Mouse (Mus musculus) liver, embryonic 15.5 days (tissue): ENCODE data around the gene Trappc10. TPM values are rescaled to one million over a fixed set of nuclear protein-coding genes. Genes with fewer than 3 reads are reported as not detected.
A peak's percentile ranks its signal among the peaks of the same experiment; 100 is the strongest.

Experiments
- ATAC-seq: fragments of 200-750 bp; cut with Nextera tagmentation; 2 replicates; pipeline ENCODE4 v1.8.0; 2017; ENCODE audit warnings: moderate number of reproducible peaks, mild to moderate bottlenecking, moderate library complexity; ENCODE audit not compliant: insufficient read depth
- H3K27ac ChIP-seq: fragments of 300-500 bp; sonication (generic); replicated peaks from 2 replicates; pipeline ENCODE4 v1.5.1; 2015; ENCODE audit warnings: mild to moderate bottlenecking, inconsistent platforms
- H3K27me3 ChIP-seq: fragments of 300-500 bp; sonication (generic); 2 replicates; pipeline ENCODE4 v1.6.1; 2015; ENCODE audit warnings: mild to moderate bottlenecking, inconsistent platforms
- H3K36me3 ChIP-seq: fragments of 300-500 bp; sonication (generic); replicated peaks from 2 replicates; pipeline ENCODE4 v1.6.1; 2015; ENCODE audit warnings: moderate library complexity, mild to moderate bottlenecking, inconsistent platforms
- H3K4me1 ChIP-seq: fragments of 300-500 bp; sonication (generic); replicated peaks from 2 replicates; pipeline ENCODE4 v1.6.1; 2015; ENCODE audit warnings: inconsistent platforms
- H3K4me2 ChIP-seq: fragments of 300-500 bp; sonication (generic); 2 replicates; pipeline ENCODE4 v1.6.1; 2015; ENCODE audit warnings: moderate library complexity, mild to moderate bottlenecking, inconsistent platforms
- H3K4me3 ChIP-seq: fragments of 300-500 bp; sonication (generic); replicated peaks from 2 replicates; pipeline ENCODE4 v1.5.1; 2015; ENCODE audit warnings: mild to moderate bottlenecking, inconsistent platforms
- H3K9ac ChIP-seq: fragments of 300-500 bp; sonication (generic); 2 replicates; pipeline ENCODE4 v1.6.1; 2015; ENCODE audit warnings: moderate library complexity, mild to moderate bottlenecking, inconsistent platforms
- H3K9me3 ChIP-seq: fragments of 300-500 bp; sonication (generic); replicated peaks from 2 replicates; pipeline ENCODE4 v1.6.1; 2016; ENCODE audit warnings: inconsistent platforms
- WGBS: fragments of 180-500 bp; shearing (Covaris S2); methylation state at CpG from one replicate; pipeline ENCODE4 v1.1.7; 2015; ENCODE audit warnings: mixed read lengths; ENCODE audit not compliant: insufficient replicate concordance; 5-methylcytosine and 5-hydroxymethylcytosine counted together
- polyA plus RNA-seq: library from polyadenylated mRNA; unstranded; fragments of >200 nt; fragmentation: Nextera tagmentation; extraction: Ambion mirVana; gene quantifications from 2 replicates; pipeline ENCODE4 v1.2.1, GENCODE M21; 2015

Gene Trappc10
- polyA plus RNA-seq: 15.7 and 15.9 TPM in 2 replicates

GRCm38 (mm10) chr10:78244438-78245224 lies at the start of gene Trappc10:
Gene Trappc10 (minus strand): TSS chr10:78244641.
- Histone ChIP-seq H3K36me3 (peaks cover 12% of the 10 kb centered on the region; the same call in 1 of the 2 replicates), H3K27ac (peak within 1 kb of the TSS; percentile 89), H3K4me2 (peak within 1 kb of the TSS; percentile 100), H3K4me1 (peaks cover 65% of the 10 kb centered on the region), H3K4me3 (peak within 1 kb of the TSS; percentile 85), H3K9ac (peak within 1 kb of the TSS; percentile 91), H3K27me3 (no peaks in the 10 kb centered on the region), H3K9me3 (no peaks in the 10 kb centered on the region)
- under 1% methylated on average over 74 of the region's 74 CpGs for WGBS
- peak; percentile 96 for ATAC-seq

GRCm38 (mm10) chr10:78293576-78293975 lies 49.1 kb upstream of the Trappc10 start:
- Histone ChIP-seq H3K4me2 (no peak overlapping the region), H3K27ac (no peak overlapping the region), H3K9ac (no peak overlapping the region), H3K9me3 (no peaks in the 10 kb centered on the region), H3K4me3 (no peak overlapping the region), H3K27me3 (no peaks in the 10 kb centered on the region), H3K4me1 (peaks cover 20% of the 10 kb centered on the region), H3K36me3 (no peaks in the 10 kb centered on the region)
- WGBS: 37% methylated on average over 1 of the region's 1 CpGs
- no peak for ATAC-seq

- no peak for ATAC-seq
Measured at GRCm38 (mm10) chr10:78292381-78292780, 47.9 kb upstream of the Trappc10 start.

GRCm38 (mm10) chr10:78290730-78291535 lies 46.5 kb upstream of the Trappc10 start:
- peaks cover 18% of the 10 kb centered on the region for H3K4me1 ChIP-seq
- no peaks in the 10 kb centered on the region for H3K9me3 ChIP-seq
- no peak overlapping the region for H3K4me2 ChIP-seq
- no peak overlapping the region for H3K27ac ChIP-seq
- no peak for ATAC-seq
- 65% methylated on average over 8 of the region's 8 CpGs for WGBS
- no peak overlapping the region for H3K9ac ChIP-seq
- H3K36me3 ChIP-seq: peaks cover 9% of the 10 kb centered on the region
- no peak overlapping the region for H3K4me3 ChIP-seq
- no peaks in the 10 kb centered on the region for H3K27me3 ChIP-seq

More at GRCm38 (mm10) chr10:78292381-78292780, 47.9 kb upstream of the Trappc10 start:
- no peak overlapping the region for H3K4me2 ChIP-seq
- no peaks in the 10 kb centered on the region for H3K27me3 ChIP-seq
- 0 out of 2 replicates have a peak, but pooled peaks cover 2% of the 10 kb centered on the region for H3K36me3 ChIP-seq
- H3K9ac ChIP-seq: no peak overlapping the region
- H3K27ac ChIP-seq: no peak overlapping the region
- no peak overlapping the region for H3K4me3 ChIP-seq
- no peaks in the 10 kb centered on the region for H3K9me3 ChIP-seq
- H3K4me1 ChIP-seq: peaks cover 20% of the 10 kb centered on the region
- WGBS: 73% methylated on average over 5 of the region's 5 CpGs

DNA sequence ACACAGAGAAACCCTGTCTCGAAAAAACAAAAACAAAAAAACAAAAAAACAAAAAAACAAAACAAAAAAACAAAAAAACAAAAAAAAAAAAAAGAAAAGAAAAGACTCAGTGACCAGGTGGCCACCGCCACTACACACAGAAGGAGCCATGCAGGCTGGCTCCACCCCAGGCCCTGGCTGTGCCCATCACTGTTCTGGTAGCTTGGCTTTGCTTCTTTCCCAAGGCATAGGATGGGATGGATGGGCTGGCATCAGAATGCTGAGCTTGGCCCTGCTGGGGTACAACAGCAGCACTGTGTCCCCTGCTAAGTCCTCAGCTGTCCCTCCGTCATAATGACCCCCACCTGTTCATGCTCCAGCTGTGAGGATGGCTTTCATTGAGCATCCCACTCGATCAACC lies 44.5 kb upstream of the Trappc10 start:
- no peak overlapping the region for H3K4me3 ChIP-seq
- H3K4me1 ChIP-seq: peaks cover 11% of the 10 kb centered on the region; the same call in 1 of the 2 replicates
- no peak overlapping the region for H3K4me2 ChIP-seq
- H3K27ac ChIP-seq: no peak overlapping the region
- no peak overlapping the region for H3K9ac ChIP-seq
- peaks cover 20% of the 10 kb centered on the region for H3K36me3 ChIP-seq
- ATAC-seq: no peak
- WGBS: 64% methylated on average over 4 of the region's 4 CpGs
- H3K27me3 ChIP-seq: no peaks in the 10 kb centered on the region
- no peaks in the 10 kb centered on the region for H3K9me3 ChIP-seq

- no peak for ATAC-seq
- 66% methylated on average over 5 of the region's 5 CpGs for WGBS
- H3K4me2 ChIP-seq: no peak overlapping the region
Measured at GRCm38 (mm10) chr10:78288135-78288534, 43.7 kb upstream of the Trappc10 start.

GRCm38 (mm10) chr10:78287465-78288132 lies 43.2 kb upstream of the Trappc10 start:
- no peak overlapping the region for H3K27ac ChIP-seq
- H3K4me3 ChIP-seq: no peak overlapping the region
- ATAC-seq: no peak
- no peak overlapping the region for H3K4me2 ChIP-seq
- H3K4me1 ChIP-seq: peaks cover 1% of the 10 kb centered on the region; the same call in 1 of the 2 replicates
- 67% methylated on average over 22 of the region's 22 CpGs for WGBS
- H3K36me3 ChIP-seq: peaks cover 20% of the 10 kb centered on the region
- no peaks in the 10 kb centered on the region for H3K27me3 ChIP-seq
- no peaks in the 10 kb centered on the region for H3K9me3 ChIP-seq
- no peak overlapping the region for H3K9ac ChIP-seq

More at GRCm38 (mm10) chr10:78288135-78288534, 43.7 kb upstream of the Trappc10 start:
- Histone ChIP-seq H3K36me3 (peaks cover 20% of the 10 kb centered on the region), H3K4me3 (no peak overlapping the region), H3K9me3 (no peaks in the 10 kb centered on the region), H3K27me3 (no peaks in the 10 kb centered on the region), H3K9ac (no peak overlapping the region), H3K27ac (no peak overlapping the region), H3K4me1 (peaks cover 4% of the 10 kb centered on the region; the same call in 1 of the 2 replicates)

- ATAC-seq: no peak
- Histone ChIP-seq H3K4me3 (no peak overlapping the region), H3K27ac (no peak overlapping the region), H3K9ac (no peak overlapping the region), H3K36me3 (peaks cover 26% of the 10 kb centered on the region), H3K9me3 (no peaks in the 10 kb centered on the region), H3K27me3 (no peaks in the 10 kb centered on the region), H3K4me1 (no peaks in the 10 kb centered on the region), H3K4me2 (no peak overlapping the region)
- 64% methylated on average over 4 of the region's 4 CpGs for WGBS
Measured at GRCm38 (mm10) chr10:78285959-78286358, 41.5 kb upstream of the Trappc10 start.

DNA sequence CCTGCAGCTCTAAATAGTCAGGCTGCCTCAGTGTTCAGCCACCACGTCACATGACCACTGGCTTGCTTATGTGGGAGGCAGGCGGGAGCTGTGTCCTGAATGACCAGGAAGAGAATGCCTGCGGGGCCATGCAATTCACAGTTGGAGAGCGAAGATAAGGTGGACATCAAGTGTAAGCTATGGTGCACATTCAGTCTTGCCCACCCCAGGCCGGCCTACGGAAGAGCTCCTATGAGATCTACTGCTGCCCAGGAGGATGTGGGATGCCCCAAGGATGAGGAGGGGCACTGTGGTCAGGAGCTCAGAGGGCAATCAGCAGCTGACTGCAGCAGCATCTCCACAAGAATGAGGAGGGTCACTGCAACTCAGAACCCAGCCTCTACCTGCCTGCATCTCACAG lies 41.0 kb upstream of the Trappc10 start:
- WGBS: 37% methylated on average over 6 of the region's 6 CpGs
- no peak overlapping the region for H3K4me3 ChIP-seq
- no peak overlapping the region for H3K27ac ChIP-seq
- peaks cover 28% of the 10 kb centered on the region for H3K36me3 ChIP-seq
- no peak overlapping the region for H3K9ac ChIP-seq
- H3K27me3 ChIP-seq: no peaks in the 10 kb centered on the region
- no peak overlapping the region for H3K4me2 ChIP-seq
- H3K4me1 ChIP-seq: no peaks in the 10 kb centered on the region
- 0 out of 2 replicates have a peak, but pooled peaks have one; percentile 13 for ATAC-seq
- H3K9me3 ChIP-seq: no peaks in the 10 kb centered on the region

- H3K4me2 ChIP-seq: no peak overlapping the region
- no peak overlapping the region for H3K9ac ChIP-seq
- no peak for ATAC-seq
- WGBS: 20% methylated on average over 12 of the region's 12 CpGs
- no peaks in the 10 kb centered on the region for H3K4me1 ChIP-seq
- H3K27ac ChIP-seq: no peak overlapping the region
- H3K36me3 ChIP-seq: peaks cover 32% of the 10 kb centered on the region
- H3K9me3 ChIP-seq: no peaks in the 10 kb centered on the region
- H3K4me3 ChIP-seq: no peak overlapping the region
- no peaks in the 10 kb centered on the region for H3K27me3 ChIP-seq
Measured at GRCm38 (mm10) chr10:78284812-78285211, 40.4 kb upstream of the Trappc10 start.
